Mouse (Mus musculus): ENCODE data around the gene Lctl. TPM values are rescaled to one million over a fixed set of nuclear protein-coding genes. Genes with fewer than 3 reads are reported as not detected.
A peak's percentile ranks its signal among the peaks of the same experiment; 100 is the strongest.

The Lctl gene
- total RNA-seq, 1 experiment: 2.3 TPM

- Histone ChIP-seq H3K27ac (ENCODE audit: insufficient read depth, low read depth, low read length, poor library complexity, severe bottlenecking) (peak overlapping the region; percentile 56; the same call in 1 of the 2 replicates), H3K9me3 (ENCODE audit: control insufficient read depth, insufficient read depth, low read depth, low read length) (no peaks in the 10 kb centered on the region), H3K4me3 (ENCODE audit: insufficient read depth in 1 of 2, low read depth in 1 of 2, low read length in 2 of 2, poor library complexity in 1 of 2, severe bottlenecking in 1 of 2) (no peak overlapping the region), H3K4me1 (ENCODE audit: control insufficient read depth in 2 of 2, insufficient read depth in 2 of 2, low read length in 2 of 2, poor library complexity in 1 of 2) (peaks cover 6 to 12% of the 10 kb centered on the region in 2 experiments; a peak in 1 of 4 replicates), H3K36me3 (ENCODE audit: control insufficient read depth, insufficient read depth, low read length, poor library complexity, severe bottlenecking) (no peaks in the 10 kb centered on the region), H3K9ac (ENCODE audit: insufficient read depth, low read depth, low read length, poor library complexity, severe bottlenecking) (no peak overlapping the region)
- in situ Hi-C loops (cut with MboI; ENCODE audit: low sequenced_read_pairs in 2 of 2, unreplicated experiment in 2 of 2): loop anchor here in 1 of 2 experiments (5.0 to 10.0 kb wide), 2 partner anchors 64 to 171 kb away; partner anchors contain the start of gene Smad6
- TF ChIP-seq MAFK (IDR thresholded peaks at IDR 0.05; ENCODE audit: insufficient read depth, low read depth, low read length) (no peak), HCFC1 (IDR thresholded peaks at IDR 0.05; ENCODE audit: borderline replicate concordance, insufficient read depth, low read length) (no peak), ZNF384 (IDR thresholded peaks at IDR 0.05; ENCODE audit: low read depth, low read length) (no peak), CHD2 (IDR thresholded peaks at IDR 0.05; ENCODE audit: low read depth, low read length) (no peak), ZC3H11A (IDR thresholded peaks at IDR 0.05; ENCODE audit: borderline replicate concordance, low read depth, low read length) (no peak)
- DNase-seq (ENCODE audit: low read depth, low spot score): no peak
These were observed 28.6 kb upstream of the Lctl start for GRCm38 (mm10) chr9:64088346-64088745.

- Histone ChIP-seq H3K36me3 (ENCODE audit: control insufficient read depth, insufficient read depth, low read length, poor library complexity, severe bottlenecking) (no peaks in the 10 kb centered on the region), H3K4me3 (ENCODE audit: insufficient read depth in 1 of 2, low read depth in 1 of 2, low read length in 2 of 2, poor library complexity in 1 of 2, severe bottlenecking in 1 of 2) (0 out of 4 replicates have a peak overlapping the region, but pooled peaks of 1 of the 2 experiments have one; percentile 13), H3K27ac (ENCODE audit: insufficient read depth, low read depth, low read length, poor library complexity, severe bottlenecking) (no peak overlapping the region), H3K9ac (ENCODE audit: insufficient read depth, low read depth, low read length, poor library complexity, severe bottlenecking) (no peak overlapping the region; the same call in 1 of the 2 replicates), H3K4me1 (ENCODE audit: control insufficient read depth in 2 of 2, insufficient read depth in 2 of 2, low read length in 2 of 2, poor library complexity in 1 of 2) (peaks cover 6 to 12% of the 10 kb centered on the region in 2 experiments; a peak in 1 of 4 replicates), H3K9me3 (ENCODE audit: control insufficient read depth, insufficient read depth, low read depth, low read length) (no peaks in the 10 kb centered on the region)
- in situ Hi-C loops (cut with MboI; ENCODE audit: low sequenced_read_pairs in 2 of 2, unreplicated experiment in 2 of 2): loop anchor here in 1 of 2 experiments (5.0 to 10.0 kb wide), 2 partner anchors 64 to 172 kb away; partner anchors contain the start of gene Smad6
- no peak for TF ChIP-seq CHD2 (IDR thresholded peaks at IDR 0.05; ENCODE audit: low read depth, low read length)
- TF ChIP-seq ZC3H11A (IDR thresholded peaks at IDR 0.05; ENCODE audit: borderline replicate concordance, low read depth, low read length): no peak
- no peak for TF ChIP-seq MAFK (IDR thresholded peaks at IDR 0.05; ENCODE audit: insufficient read depth, low read depth, low read length)
- no peak for TF ChIP-seq ZNF384 (IDR thresholded peaks at IDR 0.05; ENCODE audit: low read depth, low read length)
- no peak for TF ChIP-seq HCFC1 (IDR thresholded peaks at IDR 0.05; ENCODE audit: borderline replicate concordance, insufficient read depth, low read length)
- no peak for DNase-seq (ENCODE audit: low read depth, low spot score)
These were observed 27.9 kb upstream of the Lctl start for GRCm38 (mm10) chr9:64089004-64089403.

GRCm38 (mm10) chr9:64094083-64094482, 22.9 kb upstream of the Lctl start:
- DNase-seq (ENCODE audit: low read depth, low spot score): no peak
- H3K4me3 ChIP-seq (ENCODE audit: insufficient read depth in 1 of 2, low read depth in 1 of 2, low read length in 2 of 2, poor library complexity in 1 of 2, severe bottlenecking in 1 of 2): no peak overlapping the region
- TF ChIP-seq HCFC1 (IDR thresholded peaks at IDR 0.05; ENCODE audit: borderline replicate concordance, insufficient read depth, low read length) (no peak), MAFK (IDR thresholded peaks at IDR 0.05; ENCODE audit: insufficient read depth, low read depth, low read length) (no peak), ZNF384 (IDR thresholded peaks at IDR 0.05; ENCODE audit: low read depth, low read length) (no peak), ZC3H11A (IDR thresholded peaks at IDR 0.05; ENCODE audit: borderline replicate concordance, low read depth, low read length) (no peak), CHD2 (IDR thresholded peaks at IDR 0.05; ENCODE audit: low read depth, low read length) (no peak)
- no peak overlapping the region for H3K9ac ChIP-seq (ENCODE audit: insufficient read depth, low read depth, low read length, poor library complexity, severe bottlenecking)
- H3K4me1 ChIP-seq (ENCODE audit: control insufficient read depth in 2 of 2, insufficient read depth in 2 of 2, low read length in 2 of 2, poor library complexity in 1 of 2): no peaks in the 10 kb centered on the region
- no peak overlapping the region for H3K27ac ChIP-seq (ENCODE audit: insufficient read depth, low read depth, low read length, poor library complexity, severe bottlenecking)
- H3K36me3 ChIP-seq (ENCODE audit: control insufficient read depth, insufficient read depth, low read length, poor library complexity, severe bottlenecking): no peaks in the 10 kb centered on the region
- in situ Hi-C loops (cut with MboI; ENCODE audit: low sequenced_read_pairs in 2 of 2, unreplicated experiment in 2 of 2): loop anchor here in 1 of 2 experiments (10.0 kb wide), 1 partner anchor 179 kb away; no protein-coding TSS in a partner anchor
- H3K9me3 ChIP-seq (ENCODE audit: control insufficient read depth, insufficient read depth, low read depth, low read length): no peaks in the 10 kb centered on the region

GRCm38 (mm10) chr9:64098282-64098681, 18.7 kb upstream of the Lctl start:
- peaks cover 0 to 4% of the 10 kb centered on the region in 2 experiments; a peak in 1 of 4 replicates for H3K4me1 ChIP-seq (ENCODE audit: control insufficient read depth in 2 of 2, insufficient read depth in 2 of 2, low read length in 2 of 2, poor library complexity in 1 of 2)
- no peak for DNase-seq (ENCODE audit: low read depth, low spot score)
- H3K27ac ChIP-seq (ENCODE audit: insufficient read depth, low read depth, low read length, poor library complexity, severe bottlenecking): no peak overlapping the region
- no peak overlapping the region for H3K4me3 ChIP-seq (ENCODE audit: insufficient read depth in 1 of 2, low read depth in 1 of 2, low read length in 2 of 2, poor library complexity in 1 of 2, severe bottlenecking in 1 of 2)
- TF ChIP-seq MAFK (IDR thresholded peaks at IDR 0.05; ENCODE audit: insufficient read depth, low read depth, low read length) (no peak), ZC3H11A (IDR thresholded peaks at IDR 0.05; ENCODE audit: borderline replicate concordance, low read depth, low read length) (no peak), HCFC1 (IDR thresholded peaks at IDR 0.05; ENCODE audit: borderline replicate concordance, insufficient read depth, low read length) (no peak)
- in situ Hi-C loops (cut with MboI; ENCODE audit: low sequenced_read_pairs in 2 of 2, unreplicated experiment in 2 of 2): loop anchor here in 1 of 2 experiments (10.0 kb wide), 1 partner anchor 183 kb away; no protein-coding TSS in a partner anchor
- H3K9ac ChIP-seq (ENCODE audit: insufficient read depth, low read depth, low read length, poor library complexity, severe bottlenecking): no peak overlapping the region
- H3K9me3 ChIP-seq (ENCODE audit: control insufficient read depth, insufficient read depth, low read depth, low read length): no peaks in the 10 kb centered on the region
- no peaks in the 10 kb centered on the region for H3K36me3 ChIP-seq (ENCODE audit: control insufficient read depth, insufficient read depth, low read length, poor library complexity, severe bottlenecking)
